Mouse (Mus musculus) intestine, embryonic 16.5 days (tissue): ENCODE data around the gene Rangap1. TPM values are rescaled to one million over a fixed set of nuclear protein-coding genes. Genes with fewer than 3 reads are reported as not detected.
"Not testable (repeated sequence)": the region's sequence is repeated elsewhere in the genome, so short reads cannot be mapped to it uniquely, and the experiment has no call there.

ENCODE experiments used
- ATAC-seq: fragments of 200-750 bp; cut with Nextera tagmentation; 2 replicates; pipeline ENCODE4 v1.8.0; 2017; ENCODE audit warnings: moderate TSS enrichment, moderate library complexity
- H3K27ac ChIP-seq: fragments of 300-500 bp; sonication (generic); 2 replicates; pipeline ENCODE4 v1.5.1; 2014; ENCODE audit warnings: mild to moderate bottlenecking, low read length
- H3K27me3 ChIP-seq: fragments of 300-500 bp; sonication (generic); replicated peaks from 2 replicates; pipeline ENCODE4 v1.6.1; 2014; ENCODE audit warnings: low read length, control low read depth, mixed read lengths; ENCODE audit not compliant: control insufficient read depth, insufficient read depth
- H3K36me3 ChIP-seq: fragments of 300-500 bp; sonication (generic); 2 replicates; pipeline ENCODE4 v1.6.1; 2014; ENCODE audit warnings: low read length, control low read depth; ENCODE audit not compliant: control insufficient read depth, insufficient read depth
- H3K4me1 ChIP-seq: fragments of 300-500 bp; sonication (generic); 2 replicates; pipeline ENCODE4 v1.6.1; 2014; ENCODE audit warnings: low read length, control low read depth, mixed read lengths; ENCODE audit not compliant: control insufficient read depth, insufficient read depth
- H3K4me2 ChIP-seq: fragments of 300-500 bp; sonication (generic); 2 replicates; pipeline ENCODE4 v1.6.1; 2014; ENCODE audit warnings: low read depth, low read length, control low read depth
- H3K4me3 ChIP-seq: fragments of 300-500 bp; sonication (generic); 2 replicates; pipeline ENCODE4 v1.5.1; 2014; ENCODE audit warnings: mild to moderate bottlenecking, low read length
- H3K9ac ChIP-seq: fragments of 300-500 bp; sonication (generic); 2 replicates; pipeline ENCODE4 v1.6.1; 2014; ENCODE audit warnings: low read depth, low read length
- H3K9me3 ChIP-seq: fragments of 300-500 bp; sonication (generic); 2 replicates; pipeline ENCODE4 v1.6.1; 2016; ENCODE audit warnings: low read length, control low read depth; ENCODE audit not compliant: control insufficient read depth
- WGBS: fragments of 180-500 bp; shearing (Covaris S2); extraction: QIAGEN DNeasy Blood & Tissue Kit; methylation state at CpG from one replicate; pipeline ENCODE4 v1.1.7; 2014; 5-methylcytosine and 5-hydroxymethylcytosine counted together
- polyA plus RNA-seq: library from polyadenylated mRNA; unstranded; fragments of >200 nt; fragmentation: Nextera tagmentation; extraction: Ambion mirVana; gene quantifications from 2 replicates; pipeline ENCODE4 v1.2.1, GENCODE M21; 2015

Rangap1 gene
- polyA plus RNA-seq, 1 experiment from 2014 or later: 90.4 TPM

DNA sequence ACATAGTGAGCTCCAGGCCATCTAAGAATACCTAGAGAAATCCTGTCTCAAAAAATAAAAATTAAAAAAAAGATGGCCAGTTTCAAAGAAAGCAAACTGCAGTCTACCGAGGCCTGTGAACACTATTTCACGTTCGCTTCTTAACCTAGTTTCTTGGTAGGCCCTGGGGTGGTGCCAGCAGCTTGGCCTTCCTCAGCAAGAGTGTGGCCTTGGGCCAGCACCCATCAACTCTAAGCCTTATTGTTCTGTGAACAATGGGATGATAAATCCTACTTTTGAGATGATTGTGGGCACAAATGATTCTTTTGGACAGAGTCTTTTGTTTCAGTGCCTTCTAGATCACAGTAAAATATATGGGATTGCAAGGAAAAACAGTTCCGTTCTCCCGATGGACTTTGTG lies 13.4 kb upstream of the Rangap1 start:
- H3K27me3 ChIP-seq: no peaks in the 10 kb centered on the region
- no peak overlapping the region for H3K4me2 ChIP-seq
- no peaks in the 10 kb centered on the region for H3K9me3 ChIP-seq
- ATAC-seq: no peak
- WGBS: 89% methylated on average over 5 of the region's 5 CpGs
- no peak overlapping the region for H3K4me3 ChIP-seq
- H3K4me1 ChIP-seq: 0 out of 2 replicates have a peak, but pooled peaks cover 4% of the 10 kb centered on the region
- no peak overlapping the region for H3K9ac ChIP-seq
- H3K27ac ChIP-seq: no peak overlapping the region
- H3K36me3 ChIP-seq: 0 out of 2 replicates have a peak, but pooled peaks cover 2% of the 10 kb centered on the region

DNA sequence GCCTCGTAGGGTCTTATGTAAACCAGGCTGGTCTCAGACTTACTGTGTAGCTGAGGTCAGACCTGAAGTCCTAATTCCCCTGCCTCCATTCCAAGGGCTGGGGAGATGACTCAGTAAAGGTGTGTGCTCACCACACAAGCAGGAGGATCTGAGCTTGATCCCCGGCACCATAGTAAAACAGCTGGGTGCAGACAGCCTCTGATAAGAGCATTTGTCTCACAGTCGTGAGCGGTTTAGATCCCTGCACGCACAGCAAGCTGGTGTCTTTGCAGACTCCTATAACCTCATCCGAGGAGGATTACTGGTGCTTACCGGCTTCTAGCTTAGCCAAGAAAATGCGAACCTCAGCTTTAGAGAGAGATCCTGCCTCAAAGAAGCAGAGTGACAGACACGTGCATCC lies 8.3 kb upstream of the Rangap1 start:
- H3K36me3 ChIP-seq: no peaks in the 10 kb centered on the region
- H3K4me1 ChIP-seq: peaks cover 3% of the 10 kb centered on the region; the same call in 1 of the 2 replicates
- H3K27ac ChIP-seq: no peak overlapping the region
- H3K4me3 ChIP-seq: no peak overlapping the region
- 93% methylated on average over 9 of the region's 9 CpGs for WGBS
- no peak overlapping the region for H3K4me2 ChIP-seq
- no peak for ATAC-seq
- no peak overlapping the region for H3K9ac ChIP-seq
- H3K9me3 ChIP-seq: no peaks in the 10 kb centered on the region
- no peaks in the 10 kb centered on the region for H3K27me3 ChIP-seq

DNA sequence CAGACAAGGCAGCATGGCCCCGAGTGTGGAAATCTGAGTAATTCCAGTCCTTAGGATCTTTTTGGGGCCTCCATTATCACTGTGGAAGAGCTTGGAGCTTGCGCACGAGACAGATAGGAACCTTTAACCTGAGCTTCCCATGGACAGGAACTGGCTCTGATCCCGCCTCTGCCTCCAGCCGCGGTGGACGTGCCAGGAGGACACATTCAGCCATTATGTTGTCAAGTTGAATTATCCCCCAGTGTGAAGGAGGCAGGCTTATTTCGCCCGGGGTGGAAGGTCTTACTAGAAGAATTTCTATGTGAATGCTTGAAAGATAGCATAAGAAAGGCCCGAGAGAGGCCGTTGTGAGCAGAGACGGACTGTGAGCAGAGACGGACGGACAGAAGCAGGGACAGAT lies 4.4 kb upstream of the Rangap1 start:
- Histone ChIP-seq H3K27ac (no peak overlapping the region), H3K4me3 (no peak overlapping the region), H3K4me1 (peaks cover 7% of the 10 kb centered on the region), H3K27me3 (no peaks in the 10 kb centered on the region), H3K9me3 (no peaks in the 10 kb centered on the region), H3K36me3 (no peaks in the 10 kb centered on the region), H3K9ac (no peak overlapping the region), H3K4me2 (no peak overlapping the region)
- 50% methylated on average over 14 of the region's 14 CpGs for WGBS
- no peak for ATAC-seq

DNA sequence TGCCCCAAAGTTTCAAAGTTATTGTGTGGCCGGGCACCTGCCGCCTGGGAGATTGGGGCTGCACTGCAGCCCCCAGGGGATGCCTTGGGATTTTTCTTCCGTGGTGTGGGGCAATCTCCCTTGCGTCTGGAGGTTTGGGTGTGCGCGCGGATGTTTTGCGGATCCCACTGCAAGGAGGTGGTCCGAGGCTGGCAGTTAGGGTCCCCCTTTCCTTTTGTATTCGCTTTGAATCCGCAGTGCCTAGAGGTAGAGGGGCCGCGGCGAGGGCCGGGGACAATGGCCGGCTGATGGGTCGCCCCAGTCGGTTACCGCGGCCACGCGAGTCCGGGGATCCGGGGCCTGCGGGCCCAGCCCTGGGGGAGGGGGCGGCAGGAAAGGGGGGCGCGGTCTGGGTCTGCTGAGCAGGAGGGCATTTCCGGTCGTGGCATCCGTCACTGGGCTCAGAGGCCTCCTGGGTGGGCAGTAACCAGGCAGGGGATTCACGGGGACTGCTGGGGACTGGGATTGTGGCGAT lies 328 bp upstream of the Rangap1 start:
- 1% methylated on average over 32 of the region's 33 CpGs for WGBS
- ATAC-seq: peak; percentile 49
- peak overlapping the region; percentile 80 for H3K27ac ChIP-seq
- H3K4me3 ChIP-seq: peak overlapping the region; percentile 90
- H3K9ac ChIP-seq: peak overlapping the region; percentile 94
- H3K27me3 ChIP-seq: no peaks in the 10 kb centered on the region
- H3K4me2 ChIP-seq: peak overlapping the region; percentile 81
- H3K4me1 ChIP-seq: peaks cover 7% of the 10 kb centered on the region
- H3K9me3 ChIP-seq: no peaks in the 10 kb centered on the region
- no peaks in the 10 kb centered on the region for H3K36me3 ChIP-seq

DNA sequence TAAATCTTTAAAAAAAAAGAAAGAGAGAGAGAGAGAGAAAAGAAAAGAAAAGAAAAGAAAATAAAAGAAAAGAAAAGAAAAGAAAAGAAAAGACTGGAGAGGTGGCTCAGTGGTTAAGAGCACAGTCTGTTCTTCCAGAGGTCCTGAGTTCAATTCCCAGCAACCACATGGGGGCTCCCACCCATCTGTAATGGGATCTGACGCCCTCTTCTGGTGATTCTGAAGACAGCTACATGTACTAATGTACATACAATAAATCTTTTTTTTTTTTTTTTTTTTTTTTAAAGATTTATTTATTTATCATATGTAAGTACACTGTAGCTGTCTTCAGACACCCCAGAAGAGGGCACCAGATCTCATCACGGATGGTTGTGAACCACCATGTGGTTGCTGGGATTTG lies 3.0 kb downstream of the Rangap1 start:
- not testable (repeated sequence) for H3K27ac ChIP-seq, H3K9ac ChIP-seq, H3K4me3 ChIP-seq, H3K4me2 ChIP-seq, H3K4me1 ChIP-seq, ATAC-seq, H3K36me3 ChIP-seq, H3K9me3 ChIP-seq, H3K27me3 ChIP-seq
- 48% methylated on average over 2 of the region's 2 CpGs for WGBS

DNA sequence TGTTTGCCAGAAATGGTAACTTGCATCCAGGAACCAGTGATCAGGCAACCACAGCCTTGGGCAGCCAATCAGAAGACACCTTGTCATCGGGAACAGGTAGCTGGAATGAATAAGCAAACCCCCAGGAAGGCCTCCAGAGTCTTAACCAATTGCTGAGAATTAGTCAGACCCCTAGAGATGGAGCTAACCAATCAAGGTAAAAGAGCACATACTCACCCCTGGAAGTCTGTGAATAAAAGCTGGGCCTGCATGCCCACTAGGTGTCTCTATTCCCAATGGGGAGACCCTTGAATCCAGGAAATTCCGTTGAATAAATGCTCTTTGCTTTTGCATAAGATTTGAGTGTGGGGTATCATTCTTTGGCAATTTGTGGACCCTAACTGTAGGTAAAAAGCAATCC lies 5.4 kb downstream of the Rangap1 start:
- no peak for ATAC-seq
- 14% methylated on average over 2 of the region's 2 CpGs for WGBS

DNA sequence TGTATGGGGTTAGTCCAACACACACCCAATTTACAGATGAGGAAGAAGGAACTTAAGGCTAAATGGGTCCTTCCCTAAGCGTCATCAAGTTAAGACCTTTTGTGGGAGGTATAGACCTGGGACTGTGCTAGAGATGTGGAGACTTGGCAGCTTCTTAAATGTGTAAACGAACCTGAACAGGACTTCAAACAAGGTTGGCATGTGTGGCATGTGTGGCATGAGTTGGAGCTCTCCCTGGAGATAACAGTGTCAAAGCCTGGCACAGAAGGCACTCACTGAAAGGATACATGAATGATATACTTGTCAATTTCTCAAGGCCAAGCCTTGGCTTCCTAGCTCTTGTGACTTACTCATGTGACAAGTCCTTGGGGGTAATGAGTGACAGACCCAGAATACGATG lies 6.0 kb downstream of the Rangap1 start:
- Histone ChIP-seq H3K36me3 (no peaks in the 10 kb centered on the region), H3K4me1 (no peaks in the 10 kb centered on the region), H3K27ac (no peak overlapping the region), H3K4me3 (no peak overlapping the region), H3K4me2 (no peak overlapping the region), H3K9ac (no peak overlapping the region), H3K9me3 (no peaks in the 10 kb centered on the region), H3K27me3 (no peaks in the 10 kb centered on the region)
- 66% methylated on average over 3 of the region's 3 CpGs for WGBS
- ATAC-seq: no peak

More for the DNA sequence above, 5.4 kb downstream of the Rangap1 start:
- Histone ChIP-seq H3K27ac (no peak overlapping the region), H3K27me3 (no peaks in the 10 kb centered on the region), H3K4me2 (no peak overlapping the region), H3K4me1 (no peaks in the 10 kb centered on the region), H3K9ac (no peak overlapping the region), H3K4me3 (no peak overlapping the region), H3K9me3 (no peaks in the 10 kb centered on the region), H3K36me3 (no peaks in the 10 kb centered on the region)

DNA sequence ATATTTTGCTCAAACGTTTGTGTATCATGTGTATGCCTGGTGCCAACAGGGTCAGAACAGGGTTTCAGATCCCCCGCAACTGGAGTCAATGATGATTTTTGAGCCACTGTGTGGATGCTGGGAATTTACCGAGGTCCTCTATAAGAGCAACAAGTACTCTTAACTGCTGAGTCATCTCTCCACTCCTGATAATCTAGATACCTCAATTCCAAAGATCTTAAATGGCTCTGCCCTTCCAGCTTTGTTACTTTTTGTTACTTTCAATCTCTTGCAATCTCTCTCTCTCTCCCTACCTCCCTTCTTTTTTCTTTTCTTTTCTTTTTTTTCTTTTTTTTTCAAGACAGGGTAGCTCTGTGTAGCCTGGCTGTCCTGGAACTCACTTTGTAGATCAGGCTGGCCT lies 10.3 kb downstream of the Rangap1 start:
- no peak overlapping the region for H3K27ac ChIP-seq
- no peak overlapping the region for H3K4me3 ChIP-seq
- H3K4me2 ChIP-seq: no peak overlapping the region
- no peak for ATAC-seq
- WGBS: 56% methylated on average over 3 of the region's 3 CpGs
- H3K36me3 ChIP-seq: no peaks in the 10 kb centered on the region
- H3K27me3 ChIP-seq: no peaks in the 10 kb centered on the region
- no peaks in the 10 kb centered on the region for H3K9me3 ChIP-seq
- 0 out of 2 replicates have a peak, but pooled peaks cover 2% of the 10 kb centered on the region for H3K4me1 ChIP-seq
- H3K9ac ChIP-seq: no peak overlapping the region

DNA sequence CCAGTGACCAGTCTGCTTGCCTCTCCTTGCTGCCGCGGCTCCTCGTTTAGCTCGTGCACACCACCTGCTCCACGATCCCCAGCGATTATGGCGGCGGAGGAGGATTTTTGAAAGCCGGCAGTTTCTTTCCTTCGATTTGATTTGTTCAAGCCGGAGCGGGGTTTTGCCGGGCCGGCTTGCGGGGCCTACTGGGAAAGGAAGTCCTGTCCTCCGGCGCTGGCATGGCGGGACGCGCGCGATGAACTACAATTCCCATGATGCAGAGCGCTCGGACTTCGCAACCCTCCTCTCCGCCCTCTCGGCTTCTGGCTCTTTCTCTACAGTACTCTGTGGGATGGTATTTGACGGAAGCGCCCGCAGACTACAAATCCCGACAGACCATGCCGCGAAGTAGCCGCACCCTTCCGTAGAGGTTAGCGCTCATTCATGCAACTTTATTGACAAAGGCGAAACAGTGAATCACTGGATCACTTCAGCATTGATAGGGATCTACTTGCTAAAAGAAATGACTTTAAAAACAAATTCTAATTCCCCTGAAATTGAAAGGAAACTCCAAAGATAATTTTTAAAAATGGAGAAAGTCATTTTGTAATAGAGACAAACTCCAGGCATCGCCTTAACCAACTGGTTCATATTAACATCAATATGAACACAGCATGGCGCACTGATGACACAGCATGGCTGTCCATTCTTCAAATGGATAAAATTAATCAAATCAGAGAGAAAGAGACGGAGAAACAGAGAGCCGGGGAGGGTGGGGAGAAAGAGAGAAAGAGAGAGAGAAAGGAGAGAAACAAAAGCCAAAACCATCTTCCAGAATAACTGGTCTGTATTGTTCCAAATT lies 15.3 kb downstream of the Rangap1 start:
- peak overlapping the region; percentile 77 for H3K27ac ChIP-seq
- H3K36me3 ChIP-seq: no peaks in the 10 kb centered on the region
- H3K4me3 ChIP-seq: peak overlapping the region; percentile 98
- H3K9ac ChIP-seq: peak overlapping the region; percentile 89
- H3K9me3 ChIP-seq: no peaks in the 10 kb centered on the region
- WGBS: 5% methylated on average over 41 of the region's 41 CpGs
- peak; percentile 99 for ATAC-seq
- H3K4me1 ChIP-seq: peaks cover 20% of the 10 kb centered on the region
- no peaks in the 10 kb centered on the region for H3K27me3 ChIP-seq
- peak overlapping the region; percentile 81 for H3K4me2 ChIP-seq
